Mouse (Mus musculus) bone marrow, adult 2 months (tissue): Measurements from ENCODE around the gene Sipa1l3.

ENCODE experiments used
- CTCF ChIP-seq: fragments of 200-500 bp; IDR thresholded peaks from 2 replicates; pipeline ENCODE4 v1.5.1; 2011; ENCODE audit warnings: low read length, control low read depth; ENCODE audit not compliant: control insufficient read depth, insufficient read depth
- POLR2A ChIP-seq: fragments of 200-500 bp; IDR thresholded peaks from 2 replicates; pipeline ENCODE4 v1.6.1; 2011; ENCODE audit warnings: low read depth, mild to moderate bottlenecking, control low read depth, low read length, borderline replicate concordance; ENCODE audit not compliant: control insufficient read depth

DNA sequence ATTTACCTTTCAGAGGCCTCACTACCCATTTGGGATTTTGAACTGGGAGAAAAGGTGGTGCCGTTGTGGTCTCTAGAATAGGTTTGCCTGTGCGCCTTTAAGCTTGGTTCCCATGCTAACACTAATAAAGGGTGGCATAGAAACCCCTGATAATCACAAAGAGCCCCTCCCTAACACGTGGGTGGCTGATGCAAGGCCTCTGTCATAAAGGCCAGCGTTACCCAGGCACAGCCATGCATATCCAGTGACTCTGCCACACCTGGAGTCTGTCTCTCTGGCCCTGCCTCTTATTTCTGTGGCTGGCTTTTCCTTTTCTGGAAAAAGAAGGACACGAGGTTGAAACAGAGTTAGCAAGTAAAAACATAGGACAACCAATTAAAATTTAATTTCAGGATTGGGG, 37.1 kb upstream of the Sipa1l3 start:
- TF ChIP-seq CTCF (no peak), POLR2A (no peak)
